Mouse (Mus musculus): Measurements from ENCODE around the gene Gm21411. TPM values are rescaled to one million over a fixed set of nuclear protein-coding genes. Genes with fewer than 3 reads are reported as not detected.
"Not testable (repeated sequence)": the region's sequence is repeated elsewhere in the genome, so short reads cannot be mapped to it uniquely, and the experiment has no call there.

Gm21411 gene
- not detected in 2 replicates for polyA plus RNA-seq (2012; rRNA removed)

- DNase-seq (ENCODE audit: low spot score) = not testable (repeated sequence)
Observed at GRCm38 (mm10) chr4:146909386-146910137, at the start of gene Gm21411. Gene Gm21411, minus strand, starts transcription at chr4:146909590.

DNA sequence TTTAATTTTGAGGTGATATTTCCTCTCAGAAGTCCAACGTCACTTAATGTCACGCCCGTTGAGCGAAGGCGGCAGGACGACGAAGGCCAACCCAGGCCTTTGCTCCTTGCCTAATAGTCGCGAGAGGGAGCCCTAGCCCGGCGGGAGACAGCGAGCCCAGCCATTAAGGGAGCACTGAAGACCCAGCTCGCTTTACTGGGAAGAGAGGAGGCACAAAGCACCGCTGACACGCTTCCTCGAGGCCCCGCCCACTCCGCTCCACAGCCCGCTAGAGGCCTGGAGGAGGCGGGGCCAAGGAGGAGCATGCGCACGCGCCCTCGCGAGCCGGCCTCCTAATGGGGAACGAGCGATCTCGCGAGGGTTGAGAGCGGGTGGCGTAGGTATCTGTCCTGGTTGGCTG is 32.3 kb upstream of the Gm21411 start:
- DNase-seq (ENCODE audit: low spot score) = not testable (repeated sequence)

DNA sequence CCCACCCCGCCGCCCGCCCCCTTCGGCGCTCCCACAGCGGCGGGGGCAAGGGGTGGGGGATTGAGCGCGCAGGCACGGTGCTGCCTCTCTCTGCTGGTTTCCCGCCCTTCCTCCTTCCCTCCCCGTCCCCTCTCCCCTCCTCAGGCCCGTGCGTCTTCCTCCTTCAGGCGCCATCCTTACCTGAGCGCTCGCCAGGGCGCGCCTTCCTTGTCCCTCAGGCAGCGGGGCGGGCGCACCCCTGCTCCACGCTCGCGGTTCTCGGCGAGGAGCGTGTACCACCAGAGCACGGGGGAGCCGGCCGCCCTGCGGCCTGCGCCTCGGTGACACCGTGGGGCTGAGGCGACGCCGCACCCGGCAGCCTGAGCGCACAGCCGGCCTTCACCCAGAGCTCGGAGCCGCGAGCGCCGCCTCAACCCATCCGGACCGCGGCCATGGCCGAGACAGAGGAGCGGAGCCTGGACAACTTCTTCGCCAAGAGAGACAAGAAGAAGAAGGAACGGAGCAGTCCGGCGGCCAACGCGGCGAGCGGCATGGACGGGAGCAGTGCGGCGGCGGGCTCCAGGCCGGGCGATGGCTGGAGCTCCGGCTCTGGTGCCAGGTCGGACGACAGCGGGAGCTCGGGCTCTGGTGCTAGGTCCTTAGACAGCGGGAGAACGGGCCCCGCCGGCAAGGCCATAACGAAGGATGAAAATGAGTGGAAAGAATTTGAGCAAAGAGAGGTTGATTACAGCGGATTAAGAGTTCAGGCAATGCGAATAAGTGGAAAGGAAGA is 23.1 kb upstream of the Gm21411 start:
- DNase-seq (ENCODE audit: low spot score) = no peak

- DNase-seq (ENCODE audit: low spot score) = no peak
Observed at GRCm38 (mm10) chr4:146915196-146915595, 5.8 kb upstream of the Gm21411 start.

DNA sequence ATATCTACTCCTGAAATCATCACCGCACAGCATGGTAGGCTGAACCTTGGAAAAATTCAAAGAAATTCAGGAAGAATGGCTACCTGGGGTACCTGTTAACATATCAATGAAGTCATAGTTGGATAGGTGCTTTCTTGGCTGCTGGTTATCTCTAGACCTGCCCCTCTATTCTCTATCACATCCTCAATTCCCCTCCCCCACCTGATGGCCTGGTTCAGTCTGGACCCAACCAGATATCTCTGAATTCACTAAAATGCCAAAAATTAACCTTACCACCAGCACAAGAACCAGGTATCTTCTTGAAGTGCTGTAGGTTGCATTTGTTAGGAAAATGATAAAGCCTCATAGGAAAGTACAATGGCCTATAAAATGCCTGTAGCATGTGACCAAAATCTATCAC is 1.3 kb downstream of the Gm21411 start:
- DNase-seq (ENCODE audit: low spot score) = not testable (repeated sequence)

- not testable (repeated sequence) for DNase-seq (ENCODE audit: low spot score)
Observed at GRCm38 (mm10) chr4:146904782-146905181, 4.6 kb downstream of the Gm21411 start.

GRCm38 (mm10) chr4:146903126-146903525 is 6.3 kb downstream of the Gm21411 start:
- not testable (repeated sequence) for DNase-seq (ENCODE audit: low spot score)

Other genes starting within 250 kb of the Gm21411 start
- not detected in 2 replicates for gene Zfp989, start 62.4 kb upstream of the Gm21411 start, polyA plus RNA-seq (2012; rRNA removed)
- gene Rex2, start 112.3 kb upstream of the Gm21411 start, polyA plus RNA-seq (2012; rRNA removed) = 0.07 TPM in 1 of 2 replicates, not detected in the other
- gene Zfp991, start 222.4 kb upstream of the Gm21411 start, polyA plus RNA-seq (2012; rRNA removed) = 7.6 and 10.3 TPM in 2 replicates